Mouse (Mus musculus) embryonic facial prominence, embryonic 14.5 days (tissue): ENCODE results near the gene Btf3. TPM values are rescaled to one million over a fixed set of nuclear protein-coding genes. Genes with fewer than 3 reads are reported as not detected.
A peak's percentile ranks its signal among the peaks of the same experiment; 100 is the strongest.

ENCODE experiments used
- ATAC-seq: fragments of 200-750 bp; cut with Nextera tagmentation; 2 replicates; pipeline ENCODE4 v1.8.0; 2017; ENCODE audit warnings: low read depth, moderate number of reproducible peaks, moderate TSS enrichment
- DNase-seq: peaks from one replicate; pipeline ENCODE4 v3.0.0-alpha.2; 2015; ENCODE audit warnings: low spot score
- H3K27ac ChIP-seq: fragments of 300-500 bp; sonication (generic); replicated peaks from 2 replicates; pipeline ENCODE4 v1.5.1; 2014; ENCODE audit warnings: low read depth, mild to moderate bottlenecking, low read length, moderate library complexity
- H3K27me3 ChIP-seq: fragments of 300-500 bp; sonication (generic); replicated peaks from 2 replicates; pipeline ENCODE4 v1.6.1; 2014; ENCODE audit warnings: low read length; ENCODE audit not compliant: control insufficient read depth, insufficient read depth
- H3K36me3 ChIP-seq: fragments of 300-500 bp; sonication (generic); 2 replicates; pipeline ENCODE4 v1.6.1; 2014; ENCODE audit warnings: low read length, mixed read lengths; ENCODE audit not compliant: control insufficient read depth, insufficient read depth
- H3K4me1 ChIP-seq: fragments of 300-500 bp; sonication (generic); 2 replicates; pipeline ENCODE4 v1.6.1; 2014; ENCODE audit warnings: antibody characterized with exemption, low read length; ENCODE audit not compliant: control insufficient read depth, insufficient read depth
- H3K4me2 ChIP-seq: fragments of 300-500 bp; sonication (generic); 2 replicates; pipeline ENCODE4 v1.6.1; 2014; ENCODE audit warnings: low read depth, mild to moderate bottlenecking, low read length, moderate library complexity, mixed read lengths
- H3K4me3 ChIP-seq: fragments of 300-500 bp; sonication (generic); 2 replicates; pipeline ENCODE4 v1.5.1; 2014; ENCODE audit warnings: low read depth, mild to moderate bottlenecking, low read length
- H3K9ac ChIP-seq: fragments of 300-500 bp; sonication (generic); 2 replicates; pipeline ENCODE4 v1.6.1; 2014; ENCODE audit warnings: low read depth, mild to moderate bottlenecking, low read length, moderate library complexity, mixed read lengths
- H3K9me3 ChIP-seq: fragments of 300-500 bp; sonication (generic); 2 replicates; pipeline ENCODE4 v1.6.1; 2016; ENCODE audit warnings: low read length; ENCODE audit not compliant: control insufficient read depth
- WGBS: fragments of 180-500 bp; shearing (Covaris S2); extraction: QIAGEN DNeasy Blood & Tissue Kit; methylation state at CpG from one replicate; pipeline ENCODE4 v1.1.7; 2014; 5-methylcytosine and 5-hydroxymethylcytosine counted together
- polyA plus RNA-seq: library from polyadenylated mRNA; unstranded; fragments of >200 nt; fragmentation: Nextera tagmentation; extraction: Ambion mirVana; gene quantifications from 2 replicates; pipeline ENCODE4 v1.2.1, GENCODE M21; 2014

Btf3 gene
- polyA plus RNA-seq, 1 experiment from 2014 or later = 674 TPM

DNA sequence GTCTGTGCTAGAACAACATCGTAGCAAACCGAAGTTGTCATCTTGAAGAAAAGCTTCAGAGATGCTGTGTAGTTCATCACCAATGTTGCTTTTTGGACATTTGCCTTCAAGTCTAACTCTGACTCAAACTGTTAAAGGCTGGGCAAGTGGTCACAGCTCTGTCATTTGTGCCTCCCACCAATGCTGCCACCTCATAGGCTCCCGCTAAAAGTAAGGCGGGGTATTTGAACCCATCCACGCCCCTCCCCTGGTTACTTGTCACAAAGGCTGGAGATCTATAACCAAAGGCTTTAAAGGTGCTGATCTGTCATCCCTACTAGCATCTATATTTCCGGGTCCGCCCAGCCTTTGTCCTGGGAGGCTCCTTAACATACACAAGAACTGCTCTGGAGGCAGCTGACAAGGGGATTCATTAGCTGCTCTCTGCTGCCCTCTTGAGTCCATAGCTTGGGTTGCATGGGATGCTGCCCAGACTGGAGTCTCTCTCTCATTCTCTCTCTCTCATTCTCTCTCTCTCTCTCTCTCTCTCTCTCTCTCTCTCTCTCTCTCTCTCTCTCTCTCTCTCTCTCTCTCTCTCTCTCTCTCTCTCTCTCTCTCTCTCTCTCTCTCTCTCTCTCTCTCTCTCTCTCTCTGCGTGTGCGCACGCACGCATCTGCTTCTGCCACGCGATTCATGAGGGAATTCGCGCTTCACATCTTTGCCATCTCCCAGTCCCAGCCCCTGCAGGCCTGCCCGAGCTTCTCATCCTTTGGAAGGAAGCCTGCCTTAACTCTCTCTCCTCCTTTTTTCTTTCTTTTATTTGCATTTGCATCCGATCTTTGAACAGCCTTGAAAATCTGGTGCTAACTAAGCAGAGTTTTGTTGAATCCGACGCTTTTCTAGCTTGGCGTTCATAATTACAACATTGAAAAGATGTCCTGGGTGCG lies 17.7 kb downstream of the Btf3 start:
- Histone ChIP-seq H3K27ac (no peak overlapping the region), H3K27me3 (no peaks in the 10 kb centered on the region), H3K36me3 (no peaks in the 10 kb centered on the region), H3K9ac (peak overlapping the region; percentile 51; the same call in 1 of the 2 replicates), H3K9me3 (no peaks in the 10 kb centered on the region), H3K4me1 (no peaks in the 10 kb centered on the region), H3K4me2 (peak overlapping the region; percentile 40), H3K4me3 (no peak overlapping the region)
- WGBS = 51% methylated on average over 21 of the region's 21 CpGs
- ATAC-seq = peak; percentile 82
- DNase-seq = peak; percentile 90

DNA sequence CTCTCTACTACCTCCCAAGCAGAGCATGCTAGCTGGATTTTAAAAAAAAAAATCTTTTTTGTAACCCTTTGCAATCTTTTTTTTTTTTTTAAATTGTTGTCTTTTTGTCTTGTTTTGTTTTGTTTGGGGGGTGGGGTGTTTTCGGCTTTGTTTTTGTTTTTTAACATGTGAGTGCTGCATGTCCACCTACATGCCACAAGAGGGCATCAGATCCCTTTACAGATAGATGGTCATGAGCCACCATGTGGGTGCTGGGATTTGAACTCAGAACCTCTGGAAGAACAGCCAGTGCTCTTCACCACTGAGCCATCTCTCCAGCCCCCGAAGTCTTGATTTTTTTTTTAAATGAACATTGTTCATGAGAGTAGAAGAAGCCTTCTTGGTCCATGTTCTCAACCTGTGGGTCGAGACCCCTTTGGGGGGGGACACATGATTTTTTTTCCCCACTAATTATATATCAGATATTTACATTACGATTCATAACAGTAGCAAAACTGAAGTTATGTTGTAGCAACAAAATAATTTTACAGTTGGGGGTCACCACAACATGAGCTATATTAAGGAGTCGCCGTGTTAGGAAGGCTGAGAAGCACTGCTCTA lies 18.8 kb downstream of the Btf3 start:
- no peaks in the 10 kb centered on the region for H3K27me3 ChIP-seq
- WGBS = 96% methylated on average over 6 of the region's 6 CpGs
- ATAC-seq = no peak
- H3K9ac ChIP-seq = no peak overlapping the region
- DNase-seq = no peak
- H3K4me3 ChIP-seq = no peak overlapping the region
- no peaks in the 10 kb centered on the region for H3K4me1 ChIP-seq
- H3K27ac ChIP-seq = no peak overlapping the region
- H3K4me2 ChIP-seq = no peak overlapping the region
- H3K36me3 ChIP-seq = no peaks in the 10 kb centered on the region
- H3K9me3 ChIP-seq = no peaks in the 10 kb centered on the region

DNA sequence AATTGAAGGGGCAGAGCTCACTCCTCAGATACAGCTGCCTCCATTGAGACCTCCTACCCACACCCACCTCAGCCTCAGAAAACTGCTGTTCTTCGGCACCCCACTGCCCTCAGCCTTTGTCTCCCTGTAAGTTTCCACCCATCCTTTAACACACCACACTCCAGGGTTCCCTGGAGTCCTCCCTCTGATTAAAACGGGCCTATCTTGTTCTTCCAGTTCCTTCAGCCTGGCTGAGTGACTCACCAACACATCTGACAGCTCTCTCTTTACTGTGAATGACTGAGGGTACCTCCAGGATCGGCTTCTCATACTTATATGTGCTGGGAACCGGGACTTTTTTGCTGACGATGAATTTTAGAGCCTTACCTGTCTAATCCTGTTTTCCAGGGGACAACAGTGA lies 20.7 kb downstream of the Btf3 start:
- H3K4me2 ChIP-seq = no peak overlapping the region
- no peaks in the 10 kb centered on the region for H3K27me3 ChIP-seq
- WGBS = 42% methylated on average over 5 of the region's 5 CpGs
- H3K4me1 ChIP-seq = no peaks in the 10 kb centered on the region
- H3K27ac ChIP-seq = no peak overlapping the region
- H3K4me3 ChIP-seq = no peak overlapping the region
- no peak overlapping the region for H3K9ac ChIP-seq
- DNase-seq = peak; percentile 72
- ATAC-seq = peak; percentile 68; the same call in 1 of the 2 replicates
- no peaks in the 10 kb centered on the region for H3K36me3 ChIP-seq
- no peaks in the 10 kb centered on the region for H3K9me3 ChIP-seq

DNA sequence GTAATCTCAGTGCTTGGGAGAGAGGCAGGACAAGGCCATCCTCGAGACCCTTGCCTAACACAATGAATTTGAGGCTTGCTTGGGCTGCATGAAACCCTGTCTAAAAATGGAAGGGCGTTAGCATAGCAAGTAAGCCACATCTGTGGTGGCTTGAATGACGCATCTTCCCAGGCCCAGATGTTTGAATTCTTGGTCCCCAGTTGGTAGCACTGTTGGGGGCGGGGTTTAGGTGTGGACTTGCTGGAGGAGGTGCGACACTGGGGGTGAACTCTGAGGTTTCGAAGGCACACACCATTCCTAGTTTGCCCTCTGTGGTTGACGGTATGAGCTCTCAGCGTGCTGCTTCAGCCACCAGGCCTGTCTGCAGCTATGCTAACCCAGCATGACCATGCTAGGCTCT lies 25.1 kb downstream of the Btf3 start:
- Histone ChIP-seq H3K36me3 (no peaks in the 10 kb centered on the region), H3K9ac (no peak overlapping the region), H3K9me3 (no peaks in the 10 kb centered on the region), H3K4me2 (no peak overlapping the region), H3K27me3 (no peaks in the 10 kb centered on the region), H3K4me3 (no peak overlapping the region), H3K27ac (no peak overlapping the region), H3K4me1 (no peaks in the 10 kb centered on the region)
- DNase-seq (no peak), ATAC-seq (no peak)
- 74% methylated on average over 8 of the region's 8 CpGs for WGBS

DNA sequence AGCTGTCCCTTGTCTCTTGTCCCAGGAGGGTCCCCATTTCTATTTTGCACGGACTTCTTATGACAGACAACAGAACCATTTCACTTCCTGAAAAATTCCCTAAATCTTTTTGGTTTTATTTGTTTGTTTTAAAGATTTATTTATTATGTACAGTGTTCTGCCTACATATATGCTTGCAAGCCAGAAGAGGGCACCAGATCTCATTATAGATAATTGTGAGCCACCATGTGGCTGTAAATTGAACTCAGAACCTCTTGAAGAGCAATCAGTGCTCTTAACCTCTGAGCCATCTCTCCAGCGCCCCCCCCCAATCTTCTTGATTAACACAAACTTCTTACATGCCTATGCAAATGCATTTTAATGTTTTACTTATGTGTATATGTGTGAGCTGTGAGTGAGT lies 26.1 kb downstream of the Btf3 start:
- ATAC-seq (no peak), DNase-seq (no peak)
- Histone ChIP-seq H3K4me2 (no peak overlapping the region), H3K4me3 (no peak overlapping the region), H3K9me3 (no peaks in the 10 kb centered on the region), H3K36me3 (no peaks in the 10 kb centered on the region), H3K27ac (no peak overlapping the region), H3K4me1 (no peaks in the 10 kb centered on the region), H3K9ac (no peak overlapping the region), H3K27me3 (no peaks in the 10 kb centered on the region)
- WGBS = 26% methylated on average over 2 of the region's 2 CpGs

DNA sequence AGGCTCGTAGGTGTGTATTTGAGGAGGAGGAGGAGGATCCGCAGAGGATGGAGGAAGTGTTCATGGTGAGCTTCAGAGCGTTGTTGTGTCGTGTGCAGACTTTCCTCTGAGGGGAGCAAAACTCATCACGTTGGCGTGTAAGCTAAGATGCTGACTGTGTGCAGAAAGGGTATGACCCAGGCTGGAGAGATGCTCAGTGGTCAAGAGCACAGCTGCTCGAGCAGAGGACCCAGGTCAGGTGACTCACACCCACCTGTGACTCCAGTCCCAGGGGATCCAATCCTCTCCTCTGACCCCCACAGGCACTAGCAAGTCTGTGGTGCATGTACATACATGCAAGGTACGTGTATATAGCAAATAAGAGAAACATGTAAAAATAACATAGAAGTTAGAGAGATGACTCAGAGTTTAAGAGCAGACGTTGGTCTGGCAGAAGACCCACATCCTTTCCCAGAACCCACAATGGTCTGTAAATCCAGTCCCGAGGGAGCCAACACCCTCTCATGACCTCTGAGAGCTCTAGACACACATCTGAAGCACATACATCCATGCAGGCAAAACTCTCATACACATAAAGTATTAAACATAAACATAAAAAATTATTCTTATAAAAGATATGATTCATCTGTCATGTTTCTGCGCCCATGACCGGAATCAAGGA lies 35.7 kb downstream of the Btf3 start:
- H3K4me2 ChIP-seq = no peak overlapping the region
- H3K4me1 ChIP-seq = no peaks in the 10 kb centered on the region
- H3K4me3 ChIP-seq = no peak overlapping the region
- H3K36me3 ChIP-seq = no peaks in the 10 kb centered on the region
- H3K27me3 ChIP-seq = no peaks in the 10 kb centered on the region
- H3K27ac ChIP-seq = no peak overlapping the region
- DNase-seq (no peak), ATAC-seq (no peak)
- no peak overlapping the region for H3K9ac ChIP-seq
- WGBS = 71% methylated on average over 12 of the region's 12 CpGs
- no peaks in the 10 kb centered on the region for H3K9me3 ChIP-seq

DNA sequence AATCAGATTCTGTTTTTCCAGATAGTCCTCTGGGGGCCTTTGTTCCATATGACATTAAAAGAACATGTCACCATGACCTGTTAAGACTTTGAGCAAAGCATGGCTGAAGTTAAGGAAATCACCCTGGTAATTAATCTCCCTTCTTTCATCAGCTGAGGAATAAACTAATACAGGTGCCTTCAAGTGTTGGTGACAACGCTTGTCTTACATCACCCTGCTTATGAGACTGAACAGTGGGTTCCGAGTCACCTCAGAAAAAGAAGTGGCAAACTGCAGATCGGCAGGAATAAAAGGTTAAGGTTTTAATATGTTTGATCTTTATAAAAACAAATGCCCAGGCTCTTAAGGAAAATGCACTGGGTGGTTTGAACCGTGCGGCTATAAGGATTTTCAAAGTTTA lies 37.1 kb downstream of the Btf3 start, which contains the start of gene Gm21976:
Gene Gm21976 (plus strand): TSS at position 202 of the 400 bp plus-strand sequence.
- WGBS = 83% methylated on average over 5 of the region's 5 CpGs
- Histone ChIP-seq H3K27me3 (no peaks in the 10 kb centered on the region), H3K4me2 (no peak within 1 kb of the TSS), H3K27ac (no peak within 1 kb of the TSS), H3K9ac (no peak within 1 kb of the TSS), H3K4me1 (no peaks in the 10 kb centered on the region), H3K36me3 (peaks cover 7% of the 10 kb centered on the region), H3K9me3 (no peaks in the 10 kb centered on the region), H3K4me3 (no peak within 1 kb of the TSS)
- no peak for ATAC-seq
- DNase-seq = no peak

DNA sequence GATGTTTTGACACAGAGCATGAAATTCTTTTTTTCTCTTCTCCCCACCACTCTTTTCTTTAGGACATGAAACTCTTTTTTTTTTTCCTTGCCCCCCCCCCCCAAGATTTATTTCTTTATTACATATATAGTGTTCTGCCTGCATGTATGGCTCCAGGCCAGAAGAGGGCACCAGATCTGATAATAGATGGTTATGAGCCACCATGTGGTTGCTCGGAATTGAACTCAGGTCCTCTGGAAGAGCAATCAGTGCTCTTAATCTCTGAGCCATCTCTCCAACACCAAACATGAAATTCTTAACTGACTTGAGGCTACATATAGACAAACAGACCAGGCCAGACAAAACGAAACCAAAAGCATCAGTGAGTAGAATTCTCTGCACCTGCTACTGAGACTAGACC lies 39.3 kb downstream of the Btf3 start:
- DNase-seq (no peak), ATAC-seq (no peak)
- Histone ChIP-seq H3K9me3 (no peaks in the 10 kb centered on the region), H3K4me3 (no peak overlapping the region), H3K9ac (no peak overlapping the region), H3K27ac (no peak overlapping the region), H3K36me3 (peaks cover 26% of the 10 kb centered on the region), H3K4me1 (no peaks in the 10 kb centered on the region), H3K4me2 (no peak overlapping the region), H3K27me3 (no peaks in the 10 kb centered on the region)
- WGBS = 83% methylated on average over 2 of the region's 2 CpGs
